In genomic region chr11:103244856-103245255, GRCm38 (mm10) we compare ENCODE assay signal across 21 mouse cellular contexts. TPM values are rescaled to one million over a fixed set of nuclear protein-coding genes. Genes with fewer than 3 reads are reported as not detected.
DNase-seq lines count a peak whose midpoint lies in the region; ATAC-seq and TF ChIP-seq lines count a peak whose summit lies in the region.
"Had no signal": no experiment of that assay in that cellular context is flagged by ENCODE, and none has a peak within 500 bp of the region (broad histone marks: within the 10 kb centered on the region; RNA-seq: fewer than 3 reads in every experiment).

No protein-coding gene starts in this region.

- H3K36me3 ChIP-seq in heart, embryonic 15.5 days = 0 out of 2 replicates have a peak, but pooled peaks cover 1% of the 10 kb centered on the region
- H3K36me3 ChIP-seq in heart, adult 2 months (ENCODE audit: control insufficient read depth, insufficient read depth, low read length) = no peaks in the 10 kb centered on the region
- H3K36me3 ChIP-seq in lung, postnatal 0 days (ENCODE audit: insufficient read depth, low read length) = no peaks in the 10 kb centered on the region

- TF ChIP-seq EP300 in heart, adult 2 months (IDR thresholded peaks at IDR 0.05; ENCODE audit: insufficient read depth, low read depth, low read length) = no peak
- no peak for TF ChIP-seq EP300 in lung, postnatal 0 days (IDR thresholded peaks at IDR 0.05)

- H3K9me3 ChIP-seq in heart, embryonic 15.5 days (replicated peaks) = no peaks in the 10 kb centered on the region
- H3K9me3 ChIP-seq in lung, postnatal 0 days (ENCODE audit: low read length) = no peaks in the 10 kb centered on the region
- H3K9me3 ChIP-seq: heart, embryonic 10.5 days; liver, embryonic 13.5 days; stomach, embryonic 15.5 days had no signal

- no peak for ATAC-seq in heart, embryonic 15.5 days (replicated peaks; ENCODE audit: insufficient number of reproducible peaks, insufficient read depth, low FRiP score, low read depth)
- peak; percentile 27 for ATAC-seq in lung, postnatal 0 days
- ATAC-seq: forebrain, postnatal 0 days; intestine, postnatal 0 days had no signal

- H3K4me2 ChIP-seq in heart, embryonic 15.5 days = no peak overlapping the region
- H3K4me2 ChIP-seq in lung, postnatal 0 days (replicated peaks; ENCODE audit: low read depth, low read length) = no peak overlapping the region
- H3K4me2 ChIP-seq: liver, embryonic 13.5 days; stomach, embryonic 15.5 days had no signal

- no peaks in the 10 kb centered on the region for H3K27me3 ChIP-seq in heart, embryonic 15.5 days
- no peaks in the 10 kb centered on the region for H3K27me3 ChIP-seq in heart, adult 2 months (ENCODE audit: control insufficient read depth, insufficient read depth, low read length)
- no peaks in the 10 kb centered on the region for H3K27me3 ChIP-seq in lung, postnatal 0 days (replicated peaks; ENCODE audit: insufficient read depth, low read length)
- H3K27me3 ChIP-seq: liver, embryonic 13.5 days; stomach, embryonic 15.5 days had no signal

- 0 out of 2 replicates have a peak overlapping the region, but pooled peaks have one; percentile 3 for H3K27ac ChIP-seq in heart, embryonic 15.5 days
- no peak overlapping the region for H3K27ac ChIP-seq in heart, adult 2 months
- no peak overlapping the region for H3K27ac ChIP-seq in lung, postnatal 0 days (ENCODE audit: low read length)
- H3K27ac ChIP-seq: heart, embryonic 10.5 days; liver, embryonic 13.5 days; stomach, embryonic 15.5 days had no signal

- no peak for DNase-seq in heart, adult 2 months
- peak; percentile 82 for DNase-seq in lung, postnatal 0 days (ENCODE audit: low spot score)
- DNase-seq in lung, postnatal 36 days = no peak
- DNase-seq in cerebellum, adult 11-12 months = peak; percentile 65
- peak; percentile 57 to 58 for DNase-seq in cerebellum, postnatal 36 days
- DNase-seq in natural killer cell, adult 2 months (ENCODE audit: low spot score in 2 of 2) = no peak
- no peak for DNase-seq in ovary, adult 18-20 months (ENCODE audit: low spot score)
- DNase-seq: adrenal gland, adult 2 months; forebrain, postnatal 0 days; gastrocnemius, postnatal 14 days; heart, postnatal 36 days; kidney, postnatal 36 days; liver, embryonic 13.5 days; spleen, adult 18-20 months had no signal

- no peak overlapping the region for H3K9ac ChIP-seq in heart, embryonic 15.5 days
- H3K9ac ChIP-seq in heart, adult 2 months (ENCODE audit: low read depth, low read length) = no peak overlapping the region
- H3K9ac ChIP-seq in lung, postnatal 0 days (replicated peaks; ENCODE audit: low read depth) = no peak overlapping the region
- H3K9ac ChIP-seq: forebrain, postnatal 0 days; liver, embryonic 13.5 days; stomach, embryonic 15.5 days had no signal

- no peaks in the 10 kb centered on the region for H3K79me2 ChIP-seq in heart, adult 2 months (replicated peaks; ENCODE audit: control insufficient read depth, insufficient read depth, low read length)

- no peak for TF ChIP-seq CTCF in heart, adult 2 months (IDR thresholded peaks at IDR 0.05)
- TF ChIP-seq CTCF in lung, postnatal 0 days (IDR thresholded peaks at IDR 0.05) = no peak

- WGBS in heart, embryonic 15.5 days = 63% methylated on average over 4 of the region's 4 CpGs
- WGBS in heart, adult 2 months = 72% methylated on average over 4 of the region's 4 CpGs
- WGBS in lung, postnatal 0 days = 66% methylated on average over 4 of the region's 4 CpGs

- intact Hi-C loops in heart, adult 2 months (cut with DNase I) = no loop called here

- H3K4me3 ChIP-seq in heart, embryonic 15.5 days = no peak overlapping the region
- H3K4me3 ChIP-seq in heart, adult 2 months = no peak overlapping the region
- H3K4me3 ChIP-seq in lung, postnatal 0 days (ENCODE audit: low read depth, low read length) = no peak overlapping the region
- H3K4me3 ChIP-seq: erythroblast, embryonic 14.5 days; heart, embryonic 10.5 days; liver, embryonic 13.5 days; stomach, embryonic 15.5 days had no signal

- peaks cover 71% of the 10 kb centered on the region for H3K4me1 ChIP-seq in heart, embryonic 15.5 days (replicated peaks)
- peaks cover 20% of the 10 kb centered on the region for H3K4me1 ChIP-seq in heart, adult 2 months (ENCODE audit: control insufficient read depth, insufficient read depth, low read length)
- H3K4me1 ChIP-seq in lung, postnatal 0 days (ENCODE audit: insufficient read depth, low read depth, low read length) = peaks cover 23% of the 10 kb centered on the region; the same call in 1 of the 2 replicates

- TF ChIP-seq POLR2A in heart, adult 2 months (IDR thresholded peaks at IDR 0.05; ENCODE audit: insufficient read depth, low read depth, low read length) = no peak

RNA-seq across cellular contexts. Expression of gene Map3k14, which starts 22.4 kb away (rescaled TPM):
- 1.8 and 4.3 TPM in 2 replicates for polyA plus RNA-seq in heart, embryonic 15.5 days (2015; fragmentation: Nextera tagmentation; extraction: Ambion mirVana)
- total RNA-seq in heart, adult 2 months (2021) = 1 to 10 TPM; 3.0 to 3.4 TPM
- 3.7 and 4.5 TPM in 2 replicates for polyA plus RNA-seq in heart, adult 2 months (2012; rRNA removed)
- 2.6 and 4.0 TPM in 2 replicates for polyA plus RNA-seq in lung, postnatal 0 days (2015; fragmentation: Nextera tagmentation; extraction: Ambion mirVana)

RNA-seq across cellular contexts. Expression of gene Spata32, which starts 26.6 kb away (rescaled TPM):
- polyA plus RNA-seq in heart, embryonic 15.5 days (2015; fragmentation: Nextera tagmentation; extraction: Ambion mirVana) = not detected in 2 replicates
- not detected for total RNA-seq in heart, adult 2 months (2021)
- polyA plus RNA-seq in heart, adult 2 months (2012; rRNA removed) = not detected in 2 replicates
- polyA plus RNA-seq in lung, postnatal 0 days (2015; fragmentation: Nextera tagmentation; extraction: Ambion mirVana) = not detected in 2 replicates
- total RNA-seq: adrenal gland, adult 2 months; gastrocnemius, postnatal 14 days; heart, postnatal 36 days; megakaryocyte, adult 5-6 weeks had no signal
- polyA plus RNA-seq: adrenal gland, adult 2 months; erythroblast, embryonic 14.5 days; heart, embryonic 10.5 days; intestine, postnatal 0 days; liver, embryonic 13.5 days; stomach, embryonic 15.5 days; thymus, postnatal 0 days had no signal

RNA-seq across cellular contexts. Expression of gene 1700023F06Rik, which starts 36.5 kb away (rescaled TPM):
- polyA plus RNA-seq in heart, embryonic 15.5 days (2015; fragmentation: Nextera tagmentation; extraction: Ambion mirVana) = 0.18 and 0.37 TPM in 2 replicates
- not detected for total RNA-seq in heart, adult 2 months (2021)
- polyA plus RNA-seq in heart, adult 2 months (2012; rRNA removed) = 0.21 TPM in 1 of 2 replicates, not detected in the other
- 0.38 and 0.44 TPM in 2 replicates for polyA plus RNA-seq in lung, postnatal 0 days (2015; fragmentation: Nextera tagmentation; extraction: Ambion mirVana)
- total RNA-seq: gastrocnemius, postnatal 14 days; heart, postnatal 36 days; megakaryocyte, adult 5-6 weeks had no signal
- polyA plus RNA-seq: erythroblast, embryonic 14.5 days; liver, embryonic 13.5 days had no signal

Comparison
In these comparisons a context has a peak if more than half of its experiments do, and no peak if none do; other contexts are left out.
1. DNase-seq: peak in lung, postnatal 0 days (single experiment), cerebellum, adult 11-12 months (single experiment) and cerebellum, postnatal 36 days (2 of 2); none in heart, adult 2 months (0 of 2), lung, postnatal 36 days (single experiment), natural killer cell, adult 2 months (0 of 2) and ovary, adult 18-20 months (single experiment).